ENCODE assay signal across 8 mouse cellular contexts in the genomic region with DNA sequence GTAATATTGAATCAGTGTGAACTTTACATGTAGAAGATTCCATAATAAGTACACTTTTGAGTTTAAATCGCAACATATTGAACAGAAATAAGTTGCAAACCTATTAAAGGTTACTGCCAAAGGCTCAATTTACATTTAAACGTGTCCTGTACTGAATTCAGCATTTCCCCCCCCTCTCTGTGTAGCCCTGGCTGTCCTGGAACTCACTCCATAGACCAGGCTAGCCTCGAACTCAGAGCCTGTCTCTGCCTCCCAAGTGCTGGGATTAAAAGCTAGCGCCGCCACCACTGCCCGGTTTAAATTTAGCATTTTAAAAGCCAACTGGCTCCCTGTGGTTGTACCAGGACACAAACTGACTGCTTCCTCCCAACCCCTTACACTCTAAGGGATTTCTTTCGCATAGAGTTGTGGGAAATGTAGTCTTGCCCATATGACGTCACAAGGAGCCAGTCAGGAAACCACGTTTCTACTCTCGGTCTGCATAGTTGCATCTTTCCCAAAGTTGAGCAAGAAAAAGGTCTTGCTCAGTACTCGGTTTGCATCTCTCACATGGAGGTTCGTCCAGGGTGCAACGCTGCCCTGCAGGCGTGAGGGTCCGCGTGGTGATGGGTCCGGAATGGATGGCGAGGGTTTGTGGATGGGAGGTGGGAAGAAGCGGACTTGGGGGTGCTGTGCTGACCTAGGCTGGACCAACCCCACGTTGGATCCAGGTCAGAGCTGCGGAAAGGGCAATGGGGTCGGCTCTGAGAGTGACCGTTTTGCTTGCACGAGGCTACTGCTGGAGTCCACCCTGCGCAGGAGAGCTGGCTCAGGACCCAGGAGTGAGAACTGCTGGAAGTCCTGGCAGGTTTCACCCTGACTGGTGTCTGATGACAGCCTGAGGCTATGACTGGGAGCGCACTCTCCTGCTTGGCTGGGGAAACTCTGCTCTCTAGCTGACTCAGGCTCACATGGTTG. TPM values are rescaled to one million over a fixed set of nuclear protein-coding genes. Genes with fewer than 3 reads are reported as not detected.
DNase-seq lines count a peak whose midpoint lies in the region; ATAC-seq lines count a peak whose summit lies in the region.

Zfp493 (plus strand) TSS at position 429 of the 957 bp plus-strand sequence.

- H3K4me1 ChIP-seq in brown adipose tissue, adult 24 weeks (ENCODE audit: control insufficient read depth, insufficient read depth, insufficient read length, low read length) = 0 out of 2 replicates have a peak, but pooled peaks cover 2% of the 10 kb centered on the region
- no peaks in the 10 kb centered on the region for H3K4me1 ChIP-seq in forebrain, embryonic 11.5 days (replicated peaks; ENCODE audit: control insufficient read depth, insufficient read depth, low read length)
- no peaks in the 10 kb centered on the region for H3K4me1 ChIP-seq in heart, embryonic 16.5 days (ENCODE audit: control insufficient read depth, insufficient read depth, low read length)
- peaks cover 8% of the 10 kb centered on the region for H3K4me1 ChIP-seq in liver, embryonic 13.5 days (replicated peaks)
- 0 out of 2 replicates have a peak, but pooled peaks cover 3% of the 10 kb centered on the region for H3K4me1 ChIP-seq in stomach, embryonic 15.5 days

- peak within 1 kb of the TSS; percentile 66 for H3K4me2 ChIP-seq in forebrain, embryonic 11.5 days (ENCODE audit: low read depth, low read length, severe bottlenecking)
- peak within 1 kb of the TSS; percentile 74 for H3K4me2 ChIP-seq in heart, embryonic 16.5 days (ENCODE audit: low read depth, low read length)
- H3K4me2 ChIP-seq in liver, embryonic 13.5 days = peak within 1 kb of the TSS; percentile 76
- peak within 1 kb of the TSS; percentile 87 for H3K4me2 ChIP-seq in stomach, embryonic 15.5 days

- no peaks in the 10 kb centered on the region for H3K9me3 ChIP-seq in forebrain, embryonic 11.5 days (ENCODE audit: control insufficient read depth, low read length)
- H3K9me3 ChIP-seq in heart, embryonic 16.5 days (replicated peaks; ENCODE audit: control insufficient read depth, low read length) = peaks cover 3% of the 10 kb centered on the region; the same call in 1 of the 2 replicates
- no peaks in the 10 kb centered on the region for H3K9me3 ChIP-seq in liver, embryonic 13.5 days (replicated peaks)
- no peaks in the 10 kb centered on the region for H3K9me3 ChIP-seq in stomach, embryonic 15.5 days

- ATAC-seq in CD4-positive, CD25-positive, alpha-beta regulatory T cell, adult 4 months = peak; percentile 100
- peak; percentile 97 for ATAC-seq in forebrain, embryonic 11.5 days (replicated peaks; ENCODE audit: low FRiP score)
- peak; percentile 95 for ATAC-seq in heart, embryonic 16.5 days (replicated peaks; ENCODE audit: extremely low read depth, insufficient read depth, low FRiP score)
- ATAC-seq in liver, embryonic 13.5 days (ENCODE audit: low read depth) = peak; percentile 91
- peak; percentile 94 for ATAC-seq in stomach, embryonic 15.5 days (ENCODE audit: insufficient read depth, low FRiP score, low read depth)

- peak within 1 kb of the TSS; percentile 96 for H3K4me3 ChIP-seq in brown adipose tissue, adult 24 weeks (ENCODE audit: insufficient read depth, low read depth, low read length)
- peak within 1 kb of the TSS; percentile 44 for H3K4me3 ChIP-seq in forebrain, embryonic 11.5 days (ENCODE audit: low read depth, low read length)
- H3K4me3 ChIP-seq in heart, embryonic 16.5 days (ENCODE audit: low read length) = peak within 1 kb of the TSS; percentile 66
- peak within 1 kb of the TSS; percentile 68 for H3K4me3 ChIP-seq in liver, embryonic 13.5 days (replicated peaks)
- H3K4me3 ChIP-seq in stomach, embryonic 15.5 days (replicated peaks) = peak within 1 kb of the TSS; percentile 73

- no peak within 1 kb of the TSS for H3K27ac ChIP-seq in brown adipose tissue, adult 24 weeks (replicated peaks; ENCODE audit: low read depth, low read length)
- no peak within 1 kb of the TSS for H3K27ac ChIP-seq in forebrain, embryonic 11.5 days (ENCODE audit: low read depth, low read length)
- H3K27ac ChIP-seq in heart, embryonic 16.5 days (ENCODE audit: low read length) = peak within 1 kb of the TSS; percentile 12; the same call in 1 of the 2 replicates
- H3K27ac ChIP-seq in liver, embryonic 13.5 days = no peak within 1 kb of the TSS
- H3K27ac ChIP-seq in stomach, embryonic 15.5 days = peak within 1 kb of the TSS; percentile 59; the same call in 1 of the 2 replicates

- H3K27me3 ChIP-seq in forebrain, embryonic 11.5 days (ENCODE audit: control insufficient read depth, insufficient read depth, low read length) = no peaks in the 10 kb centered on the region
- no peaks in the 10 kb centered on the region for H3K27me3 ChIP-seq in heart, embryonic 16.5 days (ENCODE audit: control insufficient read depth, insufficient read depth, low read length)
- H3K27me3 ChIP-seq in liver, embryonic 13.5 days = no peaks in the 10 kb centered on the region
- no peaks in the 10 kb centered on the region for H3K27me3 ChIP-seq in stomach, embryonic 15.5 days (replicated peaks)

- no peaks in the 10 kb centered on the region for H3K36me3 ChIP-seq in forebrain, embryonic 11.5 days (ENCODE audit: control insufficient read depth, insufficient read depth, low read length)
- H3K36me3 ChIP-seq in heart, embryonic 16.5 days (ENCODE audit: control insufficient read depth, insufficient read depth) = no peaks in the 10 kb centered on the region
- H3K36me3 ChIP-seq in liver, embryonic 13.5 days = no peaks in the 10 kb centered on the region
- no peaks in the 10 kb centered on the region for H3K36me3 ChIP-seq in stomach, embryonic 15.5 days

- DNase-seq in forebrain, embryonic 11.5 days (ENCODE audit: low spot score) = peak; percentile 67
- DNase-seq in kidney, postnatal 25 days = peak; percentile 72 to 73
- DNase-seq in liver, embryonic 13.5 days = peak; percentile 40
- DNase-seq in natural killer cell, adult 2 months (ENCODE audit: low spot score in 2 of 2) = peak; percentile 41 to 43

- WGBS in forebrain, embryonic 11.5 days = 7% methylated on average over 26 of the region's 26 CpGs
- WGBS in heart, embryonic 16.5 days = 8% methylated on average over 26 of the region's 26 CpGs
- WGBS in liver, embryonic 13.5 days (ENCODE audit: insufficient replicate concordance) = 5% methylated on average over 26 of the region's 26 CpGs
- 7% methylated on average over 26 of the region's 26 CpGs for WGBS in stomach, embryonic 15.5 days

- peak within 1 kb of the TSS; percentile 67 for H3K9ac ChIP-seq in forebrain, embryonic 11.5 days (ENCODE audit: low read length)
- peak within 1 kb of the TSS; percentile 72 for H3K9ac ChIP-seq in heart, embryonic 16.5 days (ENCODE audit: low read length)
- H3K9ac ChIP-seq in liver, embryonic 13.5 days = peak within 1 kb of the TSS; percentile 66
- peak within 1 kb of the TSS; percentile 52 for H3K9ac ChIP-seq in stomach, embryonic 15.5 days

RNA-seq across cellular contexts. Expression of gene Zfp493, which starts in this region (rescaled TPM):
- polyA plus RNA-seq in CD4-positive, CD25-positive, alpha-beta regulatory T cell, adult 4 months (2017; shearing (Covaris generic)) = 1 to 10 TPM; 1.5 to 2.9 TPM
- polyA plus RNA-seq in brown adipose tissue, adult 24 weeks (2012; ENCODE audit: insufficient read depth, insufficient read length, missing spikeins) = 0.88 and 1.4 TPM in 2 replicates
- 4.1 and 4.9 TPM in 2 replicates for polyA plus RNA-seq in forebrain, embryonic 11.5 days (2014; fragmentation: Nextera tagmentation; extraction: Ambion mirVana)
- 1.3 and 1.7 TPM in 2 replicates for polyA plus RNA-seq in heart, embryonic 16.5 days (2015; fragmentation: Nextera tagmentation; extraction: Ambion mirVana)
- 1.1 and 1.2 TPM in 2 replicates for polyA plus RNA-seq in liver, embryonic 13.5 days (2015; fragmentation: Nextera tagmentation; extraction: Ambion mirVana)
- polyA plus RNA-seq in stomach, embryonic 15.5 days (2015; fragmentation: Nextera tagmentation; extraction: Ambion mirVana) = 2.6 and 3.0 TPM in 2 replicates

Comparison
In these comparisons a context has a peak if more than half of its experiments do, and no peak if none do; other contexts are left out.
1. H3K27ac ChIP-seq: peak in heart, embryonic 16.5 days (single experiment) and stomach, embryonic 15.5 days (single experiment); none in brown adipose tissue, adult 24 weeks (single experiment), forebrain, embryonic 11.5 days (single experiment) and liver, embryonic 13.5 days (single experiment).
2. H3K4me3 ChIP-seq: peak in every context shown above with its lines; median percentile 96 in brown adipose tissue, adult 24 weeks; 73 in stomach, embryonic 15.5 days; 68 in liver, embryonic 13.5 days; 66 in heart, embryonic 16.5 days; 44 in forebrain, embryonic 11.5 days.
3. Peak in every context shown above with its lines, with median percentiles within 50 percentile points of each other: ATAC-seq, DNase-seq, H3K4me2 ChIP-seq and H3K9ac ChIP-seq.